Comparison of ENCODE assay signal across 16 mouse cellular contexts in genomic region chr4:145831328-145832062, GRCm38 (mm10). TPM values are rescaled to one million over a fixed set of nuclear protein-coding genes. Genes with fewer than 3 reads are reported as not detected.
DNase-seq lines count a peak whose midpoint lies in the region; ATAC-seq and TF ChIP-seq lines count a peak whose summit lies in the region.
"Not testable (repeated sequence)": the region's sequence is repeated elsewhere in the genome, so short reads cannot be mapped to it uniquely, and the experiment has no call there.
"Had no signal": no experiment of that assay in that cellular context is flagged by ENCODE, and none has a peak within 500 bp of the region (broad histone marks: within the 10 kb centered on the region; RNA-seq: fewer than 3 reads in every experiment).

No protein-coding gene starts in this region.

- H3K9ac ChIP-seq in embryonic facial prominence, embryonic 13.5 days; hindbrain, embryonic 11.5 days (ENCODE audit: low read depth, low read length); intestine, embryonic 16.5 days (ENCODE audit: low read depth, low read length); limb, embryonic 14.5 days (ENCODE audit: low read depth, low read length, severe bottlenecking); lung, embryonic 14.5 days; midbrain, embryonic 13.5 days (replicated peaks): not testable (repeated sequence)

- not testable (repeated sequence) for DNase-seq in hindbrain, embryonic 11.5 days (ENCODE audit: low spot score); limb, embryonic 14.5 days (ENCODE audit: low spot score); lung, embryonic 14.5 days

- not testable (repeated sequence) for H3K4me2 ChIP-seq in embryonic facial prominence, embryonic 13.5 days; hindbrain, embryonic 11.5 days (replicated peaks; ENCODE audit: low read depth, low read length); intestine, embryonic 16.5 days (ENCODE audit: low read depth, low read length); limb, embryonic 14.5 days (replicated peaks; ENCODE audit: low read depth, low read length, severe bottlenecking); lung, embryonic 14.5 days; midbrain, embryonic 13.5 days (replicated peaks)

- not testable (repeated sequence) for H3K4me1 ChIP-seq in embryonic facial prominence, embryonic 13.5 days; hindbrain, embryonic 11.5 days (replicated peaks; ENCODE audit: control insufficient read depth, insufficient read depth, low read length); intestine, embryonic 16.5 days (ENCODE audit: control insufficient read depth, insufficient read depth, low read length); limb, embryonic 14.5 days (ENCODE audit: control insufficient read depth, insufficient read depth, low read length); lung, embryonic 14.5 days (ENCODE audit: insufficient read depth); midbrain, embryonic 13.5 days (replicated peaks)

- not testable (repeated sequence) for H3K36me3 ChIP-seq in embryonic facial prominence, embryonic 13.5 days; hindbrain, embryonic 11.5 days (ENCODE audit: control insufficient read depth, insufficient read depth, low read length); intestine, embryonic 16.5 days (ENCODE audit: control insufficient read depth, insufficient read depth, low read length); limb, embryonic 14.5 days (ENCODE audit: control insufficient read depth, insufficient read depth, low read length); lung, embryonic 14.5 days (ENCODE audit: insufficient read depth); midbrain, embryonic 13.5 days

- H3K27me3 ChIP-seq in embryonic facial prominence, embryonic 13.5 days; hindbrain, embryonic 11.5 days (ENCODE audit: control insufficient read depth, insufficient read depth, low read length); intestine, embryonic 16.5 days (replicated peaks; ENCODE audit: control insufficient read depth, insufficient read depth, low read length); limb, embryonic 14.5 days (ENCODE audit: control insufficient read depth, insufficient read depth, low read length); lung, embryonic 14.5 days (ENCODE audit: insufficient read depth, low read length); midbrain, embryonic 13.5 days: not testable (repeated sequence)

- WGBS in embryonic facial prominence, embryonic 13.5 days, result 95% methylated on average over 1 of the region's 14 CpGs
- 100% methylated on average over 1 of the region's 14 CpGs for WGBS in hindbrain, embryonic 11.5 days
- WGBS in intestine, embryonic 16.5 days, result 93% methylated on average over 1 of the region's 14 CpGs
- WGBS in limb, embryonic 14.5 days, result 89% methylated on average over 1 of the region's 14 CpGs
- 92% methylated on average over 1 of the region's 14 CpGs for WGBS in lung, embryonic 14.5 days
- 92% methylated on average over 1 of the region's 14 CpGs for WGBS in midbrain, embryonic 13.5 days

- not testable (repeated sequence) for TF ChIP-seq POLR2A in limb, embryonic 14.5 days (IDR thresholded peaks at IDR 0.05; ENCODE audit: borderline replicate concordance, extremely low read depth, insufficient read depth, insufficient read length)

- not testable (repeated sequence) for H3K27ac ChIP-seq in embryonic facial prominence, embryonic 13.5 days; hindbrain, embryonic 11.5 days (ENCODE audit: low read depth, low read length); intestine, embryonic 16.5 days (ENCODE audit: low read length); limb, embryonic 14.5 days (replicated peaks; ENCODE audit: low read depth, low read length); lung, embryonic 14.5 days (ENCODE audit: low read depth); midbrain, embryonic 13.5 days

- ATAC-seq in embryonic facial prominence, embryonic 13.5 days (ENCODE audit: insufficient number of reproducible peaks, insufficient read depth, low FRiP score, low TSS enrichment, low read depth), result peak; percentile 70
- ATAC-seq in granulocyte monocyte progenitor cell, adult 5-6 weeks (replicated peaks; ENCODE audit: poor library complexity, severe bottlenecking), result 0 out of 2 replicates have a peak, but pooled peaks have one; percentile 40
- ATAC-seq in hindbrain, embryonic 11.5 days (ENCODE audit: low FRiP score), result peak; percentile 73
- 0 out of 2 replicates have a peak, but pooled peaks have one; percentile 42 for ATAC-seq in intestine, embryonic 16.5 days
- ATAC-seq in limb, embryonic 14.5 days (ENCODE audit: low FRiP score, low read depth), result peak; percentile 38; the same call in 1 of the 2 replicates
- peak; percentile 38; the same call in 1 of the 2 replicates for ATAC-seq in lung, embryonic 14.5 days (ENCODE audit: insufficient read depth)
- peak; percentile 79 for ATAC-seq in midbrain, embryonic 13.5 days
- ATAC-seq in neutrophil, adult 5-6 weeks (ENCODE audit: extremely low read depth, insufficient number of reproducible peaks, low FRiP score, poor library complexity, severe bottlenecking), result peak; percentile 34; the same call in 1 of the 2 replicates

- not testable (repeated sequence) for H3K9me3 ChIP-seq in embryonic facial prominence, embryonic 13.5 days; hindbrain, embryonic 11.5 days (ENCODE audit: control insufficient read depth, low read length); intestine, embryonic 16.5 days (ENCODE audit: control insufficient read depth, low read length); limb, embryonic 14.5 days (ENCODE audit: control insufficient read depth, low read length); lung, embryonic 14.5 days (ENCODE audit: low read depth, low read length); midbrain, embryonic 13.5 days

- not testable (repeated sequence) for TF ChIP-seq CTCF in lung, embryonic 14.5 days (IDR thresholded peaks at IDR 0.05; ENCODE audit: low read depth)

- not testable (repeated sequence) for H3K4me3 ChIP-seq in embryonic facial prominence, embryonic 13.5 days; hindbrain, embryonic 11.5 days (ENCODE audit: low read depth, low read length); intestine, embryonic 16.5 days (ENCODE audit: low read length); limb, embryonic 14.5 days (replicated peaks; ENCODE audit: low read length); lung, embryonic 14.5 days (ENCODE audit: low read depth, low read length); midbrain, embryonic 13.5 days (replicated peaks)

RNA-seq across cellular contexts. Expression of gene Zfp986, which starts 37.1 kb away (rescaled TPM):
- not detected in 2 replicates for polyA plus RNA-seq in embryonic facial prominence, embryonic 13.5 days (2015; fragmentation: Nextera tagmentation; extraction: Ambion mirVana)
- total RNA-seq in granulocyte monocyte progenitor cell, adult 5-6 weeks (2014; fragmentation: Nextera tagmentation), result not detected in 2 replicates
- not detected in 2 replicates for total RNA-seq in granulocyte monocyte progenitor cell, adult 5-6 weeks (2017)
- not detected in 2 replicates for polyA plus RNA-seq in hindbrain, embryonic 11.5 days (2014; fragmentation: Nextera tagmentation; extraction: Ambion mirVana)
- not detected in 2 replicates for polyA plus RNA-seq in intestine, embryonic 16.5 days (2015; fragmentation: Nextera tagmentation; extraction: Ambion mirVana)
- not detected in 2 replicates for polyA plus RNA-seq in limb, embryonic 14.5 days (2012; rRNA removed)
- not detected in 2 replicates for polyA plus RNA-seq in limb, embryonic 14.5 days (2014; fragmentation: Nextera tagmentation; extraction: Ambion mirVana)
- not detected in 2 replicates for polyA plus RNA-seq in lung, embryonic 14.5 days (2014; fragmentation: Nextera tagmentation; extraction: Ambion mirVana)
- not detected in 2 replicates for polyA plus RNA-seq in midbrain, embryonic 13.5 days (2015; fragmentation: Nextera tagmentation; extraction: Ambion mirVana)
- total RNA-seq in neutrophil, adult 5-6 weeks (2017), result not detected in 2 replicates
- total RNA-seq: adrenal gland, adult 2 months; gastrocnemius, adult 8-10 months; heart, adult 18-20 months; heart, postnatal 25 days had no signal
- polyA plus RNA-seq: adrenal gland, adult 2 months; erythroblast, embryonic 14.5 days; limb, embryonic 10.5 days; midbrain, embryonic 10.5 days; spleen, adult 2 months had no signal
